Mouse (Mus musculus): ENCODE data around the gene Kank1. TPM values are rescaled to one million over a fixed set of nuclear protein-coding genes. Genes with fewer than 3 reads are reported as not detected.

Kank1 gene
- total RNA-seq, 4 experiments from 2014 or later = 40.4 to 50.0 (median 45.6) TPM

GRCm38 (mm10) chr19:25311626-25312025 lies 74.9 kb downstream of the Kank1 start:
- DNase-seq (ENCODE audit: low spot score) = no peak

GRCm38 (mm10) chr19:25315458-25315889 lies 78.7 kb downstream of the Kank1 start:
- DNase-seq (ENCODE audit: low spot score) = no peak

GRCm38 (mm10) chr19:25315993-25316392 lies 79.2 kb downstream of the Kank1 start:
- DNase-seq (ENCODE audit: low spot score) = no peak

- DNase-seq (ENCODE audit: low spot score) = no peak
Observed at GRCm38 (mm10) chr19:25324265-25324664, 87.5 kb downstream of the Kank1 start.

- DNase-seq (ENCODE audit: low spot score) = no peak
Observed at GRCm38 (mm10) chr19:25325113-25326001, 88.6 kb downstream of the Kank1 start.

DNA sequence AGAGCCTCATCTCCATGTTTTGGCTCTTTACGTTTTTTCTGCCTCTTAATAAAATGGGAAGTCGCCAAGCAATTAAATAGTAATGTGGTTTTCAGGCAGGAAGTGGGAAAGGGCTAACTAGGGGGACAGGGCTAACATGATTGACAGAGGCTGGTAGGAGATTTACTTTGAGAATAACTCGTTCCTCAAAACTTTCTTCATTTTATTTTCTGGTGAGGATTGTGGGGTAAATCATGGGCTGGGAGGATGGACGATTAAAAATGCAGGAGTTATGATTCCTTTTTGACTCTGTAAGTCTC lies 89.2 kb downstream of the Kank1 start:
- no peak for DNase-seq (ENCODE audit: low spot score)

GRCm38 (mm10) chr19:25327633-25328032 lies 90.9 kb downstream of the Kank1 start:
- DNase-seq (ENCODE audit: low spot score) = no peak

GRCm38 (mm10) chr19:25334360-25334759 lies 97.6 kb downstream of the Kank1 start:
- DNase-seq (ENCODE audit: low spot score) = peak; percentile 52

- no peak for DNase-seq (ENCODE audit: low spot score)
Observed at GRCm38 (mm10) chr19:25336731-25337130, 100.0 kb downstream of the Kank1 start.

DNA sequence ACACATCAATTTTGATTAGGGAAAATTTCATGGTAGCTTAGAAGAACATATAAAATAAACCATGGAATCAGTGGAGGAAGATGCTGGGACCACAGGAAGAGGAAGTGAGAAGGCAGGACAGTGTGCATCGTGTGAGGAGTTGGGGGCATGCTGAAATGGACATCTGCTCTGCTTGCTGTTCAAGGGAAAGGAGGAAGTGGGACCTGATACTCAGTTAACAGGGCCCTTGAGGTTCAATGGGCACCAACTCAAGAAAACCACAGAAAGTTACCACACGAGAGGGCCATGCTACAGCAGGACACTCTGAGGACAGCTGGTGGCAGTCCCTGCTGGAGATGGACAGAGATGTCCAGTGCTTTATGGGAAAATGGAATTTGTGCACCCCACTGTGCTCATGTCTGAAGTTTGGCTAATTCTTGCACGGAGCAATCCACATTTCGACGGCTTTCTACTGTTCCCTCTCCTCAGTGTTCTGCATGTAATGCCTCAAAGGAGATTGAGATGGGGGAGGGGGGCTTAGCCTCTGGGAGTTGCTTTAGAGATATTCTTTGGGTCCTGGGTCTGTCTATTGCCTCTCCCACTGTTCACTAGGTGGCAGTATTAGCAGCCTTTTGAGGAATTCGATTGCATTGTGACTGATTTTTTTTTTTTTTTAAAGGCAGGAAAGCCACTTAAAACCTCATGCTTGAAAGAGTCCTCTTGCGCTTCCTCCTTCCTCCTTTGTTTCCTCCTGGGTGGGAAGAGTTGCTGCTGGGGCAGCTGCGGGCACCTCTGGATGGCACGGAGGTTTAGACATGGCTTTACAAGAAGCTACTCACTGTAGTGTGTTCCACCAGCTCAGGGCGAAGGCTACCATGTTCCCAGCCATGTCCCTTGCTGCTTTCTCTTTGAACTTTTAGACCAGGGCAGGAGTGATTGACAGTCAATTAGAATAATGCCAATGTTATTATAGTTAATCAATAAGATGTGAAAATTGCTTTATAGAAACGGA lies 104.2 kb downstream of the Kank1 start:
- DNase-seq (ENCODE audit: low spot score) = peak; percentile 50

GRCm38 (mm10) chr19:25342026-25342425 lies 105.3 kb downstream of the Kank1 start:
- no peak for DNase-seq (ENCODE audit: low spot score)

- peak; percentile 45 for DNase-seq (ENCODE audit: low spot score)
Observed at GRCm38 (mm10) chr19:25343657-25344322, 107.0 kb downstream of the Kank1 start.

GRCm38 (mm10) chr19:25344371-25344770 lies 107.6 kb downstream of the Kank1 start:
- DNase-seq (ENCODE audit: low spot score) = peak; percentile 23

GRCm38 (mm10) chr19:25345972-25346371 lies 109.2 kb downstream of the Kank1 start:
- DNase-seq (ENCODE audit: low spot score) = no peak

DNA sequence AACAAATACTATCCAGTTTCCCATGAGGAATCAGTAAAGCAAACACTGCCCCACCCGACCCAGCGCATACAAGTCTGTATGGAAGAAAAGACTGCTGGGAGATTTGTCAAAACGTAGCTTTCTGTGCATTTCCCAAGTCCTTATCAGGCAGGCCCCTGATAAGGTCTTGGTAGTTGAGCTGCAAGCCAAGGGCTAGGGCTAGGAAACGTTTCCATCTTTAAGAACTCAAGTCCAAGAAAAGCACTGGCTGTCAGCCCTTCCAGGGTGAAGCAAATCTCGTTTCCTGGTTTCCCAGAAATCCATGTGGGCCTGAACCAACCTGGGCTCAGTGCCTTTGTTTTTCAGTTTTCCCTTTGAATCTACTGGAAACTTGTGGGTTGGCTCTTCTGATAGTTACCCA lies 110.7 kb downstream of the Kank1 start:
- peak; percentile 63 for DNase-seq (ENCODE audit: low spot score)

GRCm38 (mm10) chr19:25351257-25351955 lies 114.6 kb downstream of the Kank1 start:
- no peak for DNase-seq (ENCODE audit: low spot score)

DNA sequence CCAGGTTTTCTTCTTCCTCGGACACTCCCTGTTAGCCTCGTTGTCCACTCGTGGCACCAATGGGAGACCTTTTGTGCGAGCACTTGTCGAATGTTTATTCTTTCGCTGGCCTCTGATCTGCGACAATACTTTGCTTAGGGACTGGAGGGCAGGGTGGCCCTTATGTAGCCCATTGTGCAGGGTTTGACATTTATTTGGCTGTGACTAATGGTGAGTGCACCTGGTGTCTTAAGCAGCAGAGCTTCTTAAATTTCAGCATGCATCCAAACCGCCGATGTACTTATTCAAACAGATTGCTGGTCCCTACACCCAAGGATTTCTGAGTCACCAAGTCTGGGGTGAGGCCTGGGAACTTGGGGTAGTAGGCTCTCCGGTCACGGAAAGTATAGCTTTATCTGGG lies 120.3 kb downstream of the Kank1 start:
- no peak for DNase-seq (ENCODE audit: low spot score)

- DNase-seq (ENCODE audit: low spot score) = no peak
Observed at GRCm38 (mm10) chr19:25358486-25359120, 121.8 kb downstream of the Kank1 start.

GRCm38 (mm10) chr19:25360571-25361029 lies 123.8 kb downstream of the Kank1 start:
- DNase-seq (ENCODE audit: low spot score) = no peak

DNA sequence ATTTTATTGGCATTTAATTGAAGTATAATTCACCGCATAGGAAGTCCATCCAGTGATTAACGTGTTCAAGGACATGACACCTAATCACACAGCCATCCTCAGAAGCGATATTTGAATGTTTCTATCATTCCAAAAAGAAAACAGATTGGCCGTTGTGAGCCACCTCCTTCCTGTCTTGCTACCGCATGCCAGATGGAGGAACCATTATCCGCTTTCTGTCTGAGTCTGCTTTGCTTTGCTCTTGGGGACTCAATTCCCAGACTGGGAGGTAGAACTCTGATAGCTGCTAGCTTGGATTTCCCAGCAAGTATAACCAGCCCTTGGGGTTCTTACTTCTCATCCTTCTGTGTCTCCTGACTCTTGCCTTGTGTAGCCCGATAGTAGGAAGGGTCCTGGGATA lies 125.2 kb downstream of the Kank1 start:
- DNase-seq (ENCODE audit: low spot score) = no peak

DNA sequence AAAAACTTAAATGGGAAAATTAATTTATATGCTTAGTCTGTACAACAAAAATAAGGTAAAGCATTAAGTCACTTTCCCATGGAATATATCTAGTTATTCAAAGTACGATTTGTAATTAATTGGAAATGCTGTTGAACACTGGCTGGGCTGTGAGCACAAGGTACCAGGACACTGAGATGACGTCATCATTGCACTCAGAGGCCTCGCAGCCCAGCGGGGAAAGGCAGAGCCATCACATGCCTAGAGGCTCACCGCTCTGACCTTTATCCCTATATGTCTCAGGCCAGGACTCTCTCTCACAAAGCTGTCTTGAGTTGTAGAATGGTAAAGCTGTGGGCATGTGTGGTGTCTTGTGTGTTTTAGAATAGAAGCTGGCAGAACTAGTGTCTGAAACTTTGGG lies 128.9 kb downstream of the Kank1 start:
- DNase-seq (ENCODE audit: low spot score) = no peak

Data from heart, adult 8-10 months (tissue).